15 mouse cellular contexts compared by ENCODE assay signal in the genomic region with DNA sequence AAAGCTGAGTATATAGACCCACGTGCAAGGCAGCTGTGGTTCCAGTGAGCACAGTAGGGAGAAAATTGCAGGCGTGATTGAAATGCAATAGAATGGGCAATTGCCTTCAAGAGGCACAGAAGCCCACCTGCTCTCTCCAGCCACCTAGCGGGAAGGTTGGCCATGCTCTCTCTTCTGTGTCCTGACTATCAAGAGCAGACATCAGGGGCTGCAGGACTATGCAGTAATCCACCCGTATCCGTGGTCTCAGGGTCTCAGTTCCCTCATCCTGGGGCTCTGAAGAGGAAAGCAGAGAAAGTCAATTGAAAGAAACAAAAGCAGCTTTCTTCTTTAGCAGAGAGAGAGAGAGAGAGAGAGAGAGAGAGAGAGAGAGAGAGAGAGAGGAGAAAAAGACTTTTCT.
DNase-seq lines count a peak whose midpoint lies in the region; ATAC-seq and TF ChIP-seq lines count a peak whose summit lies in the region.
"Had no signal": no experiment of that assay in that cellular context is flagged by ENCODE, and none has a peak within 500 bp of the region (broad histone marks: within the 10 kb centered on the region; RNA-seq: fewer than 3 reads in every experiment).

No protein-coding gene starts in this region.

- ATAC-seq in kidney, postnatal 0 days (replicated peaks; ENCODE audit: low FRiP score, low read depth): no peak
- ATAC-seq in hindbrain, postnatal 0 days: peak; percentile 56; the same call in 1 of the 2 replicates
- no peak for ATAC-seq in liver, embryonic 11.5 days (replicated peaks; ENCODE audit: low FRiP score)
- ATAC-seq: intestine, postnatal 0 days had no signal

- no peaks in the 10 kb centered on the region for H3K4me1 ChIP-seq in kidney, postnatal 0 days (replicated peaks; ENCODE audit: insufficient read depth, low read length)
- 0 out of 2 replicates have a peak, but pooled peaks cover 10% of the 10 kb centered on the region for H3K4me1 ChIP-seq in hindbrain, postnatal 0 days (ENCODE audit: insufficient read depth, low read length)
- H3K4me1 ChIP-seq in liver, embryonic 11.5 days (replicated peaks; ENCODE audit: control insufficient read depth, insufficient read depth, low read length): no peaks in the 10 kb centered on the region

- H3K36me3 ChIP-seq in kidney, postnatal 0 days (ENCODE audit: insufficient read depth, low read length): no peaks in the 10 kb centered on the region
- H3K36me3 ChIP-seq in hindbrain, postnatal 0 days (ENCODE audit: insufficient read depth, low read length): no peaks in the 10 kb centered on the region
- no peaks in the 10 kb centered on the region for H3K36me3 ChIP-seq in liver, embryonic 11.5 days (ENCODE audit: control insufficient read depth, insufficient read depth, low read length)
- H3K36me3 ChIP-seq: limb, embryonic 12.5 days had no signal

- H3K27me3 ChIP-seq in kidney, postnatal 0 days (ENCODE audit: insufficient read depth, low read length): no peaks in the 10 kb centered on the region
- H3K27me3 ChIP-seq in hindbrain, postnatal 0 days (ENCODE audit: insufficient read depth, low read length): no peaks in the 10 kb centered on the region
- no peaks in the 10 kb centered on the region for H3K27me3 ChIP-seq in liver, embryonic 11.5 days (replicated peaks; ENCODE audit: control insufficient read depth, insufficient read depth, low read length)
- H3K27me3 ChIP-seq: limb, embryonic 12.5 days had no signal

- no peak overlapping the region for H3K4me3 ChIP-seq in kidney, postnatal 0 days (replicated peaks; ENCODE audit: low read depth, low read length)
- no peak overlapping the region for H3K4me3 ChIP-seq in hindbrain, postnatal 0 days (ENCODE audit: low read length)
- H3K4me3 ChIP-seq in liver, embryonic 11.5 days (ENCODE audit: low read depth, low read length): no peak overlapping the region
- H3K4me3 ChIP-seq: gastrocnemius, adult 2 months; limb, embryonic 12.5 days had no signal

- no peak overlapping the region for H3K4me2 ChIP-seq in kidney, postnatal 0 days (ENCODE audit: low read length)
- H3K4me2 ChIP-seq in hindbrain, postnatal 0 days (ENCODE audit: low read depth, low read length): no peak overlapping the region
- H3K4me2 ChIP-seq in liver, embryonic 11.5 days: no peak overlapping the region
- H3K4me2 ChIP-seq: limb, embryonic 12.5 days had no signal

- no peaks in the 10 kb centered on the region for H3K9me3 ChIP-seq in kidney, postnatal 0 days (replicated peaks; ENCODE audit: low read length)
- no peaks in the 10 kb centered on the region for H3K9me3 ChIP-seq in hindbrain, postnatal 0 days (ENCODE audit: low read length)
- H3K9me3 ChIP-seq in liver, embryonic 11.5 days (ENCODE audit: control insufficient read depth, low read length): no peaks in the 10 kb centered on the region
- H3K9me3 ChIP-seq: limb, embryonic 12.5 days had no signal

- 45% methylated on average over 5 of the region's 5 CpGs for WGBS in kidney, postnatal 0 days
- WGBS in hindbrain, postnatal 0 days: 22% methylated on average over 5 of the region's 5 CpGs
- WGBS in liver, embryonic 11.5 days: 56% methylated on average over 5 of the region's 5 CpGs

- H3K27ac ChIP-seq in kidney, postnatal 0 days: no peak overlapping the region
- H3K27ac ChIP-seq in hindbrain, postnatal 0 days: peak overlapping the region; percentile 54; the same call in 1 of the 2 replicates
- H3K27ac ChIP-seq in liver, embryonic 11.5 days (ENCODE audit: low read depth, low read length): no peak overlapping the region
- H3K27ac ChIP-seq: gastrocnemius, adult 2 months; limb, embryonic 12.5 days; liver, embryonic 14.5 days; stomach, postnatal 0 days had no signal

- no peak overlapping the region for H3K9ac ChIP-seq in kidney, postnatal 0 days (ENCODE audit: low read depth, low read length)
- H3K9ac ChIP-seq in hindbrain, postnatal 0 days (replicated peaks; ENCODE audit: low read length): no peak overlapping the region
- no peak overlapping the region for H3K9ac ChIP-seq in liver, embryonic 11.5 days (ENCODE audit: low read depth, low read length)
- H3K9ac ChIP-seq: limb, embryonic 12.5 days; liver, embryonic 14.5 days had no signal

- peak; percentile 22; the same call in 1 of the 2 replicates for TF ChIP-seq CTCF in kidney, postnatal 0 days (IDR thresholded peaks at IDR 0.05; ENCODE audit: low read depth)
- peak; percentile 40 for TF ChIP-seq CTCF in hindbrain, postnatal 0 days (IDR thresholded peaks at IDR 0.05; ENCODE audit: low read depth)

- no peak for DNase-seq in kidney, postnatal 0 days (ENCODE audit: low spot score)
- DNase-seq in kidney, postnatal 10 days: no peak
- DNase-seq in right cerebral cortex, postnatal 10 days (ENCODE audit: low spot score in 2 of 2): peak; percentile 37 to 43
- no peak for DNase-seq in right cerebral cortex, adult 2 months (ENCODE audit: low spot score in 2 of 2)
- DNase-seq in hindbrain, postnatal 0 days (ENCODE audit: low spot score): no peak
- DNase-seq in adrenal gland, postnatal 36 days: no peak
- DNase-seq in liver, embryonic 11.5 days (ENCODE audit: low spot score): no peak
- DNase-seq: cerebellum, adult 2 months; gastrocnemius, adult 2 months; heart, postnatal 4 days; right cerebral cortex, postnatal 14 days had no signal

Comparison
In these comparisons a context has a peak if more than half of its experiments do, and no peak if none do; other contexts are left out.
1. DNase-seq: peak in right cerebral cortex, postnatal 10 days (2 of 2); none in kidney, postnatal 0 days (single experiment), kidney, postnatal 10 days (single experiment), right cerebral cortex, adult 2 months (0 of 2), hindbrain, postnatal 0 days (single experiment), adrenal gland, postnatal 36 days (0 of 2) and liver, embryonic 11.5 days (single experiment).